Mouse (Mus musculus): ENCODE measurements around the gene Prickle3. TPM values are rescaled to one million over a fixed set of nuclear protein-coding genes. Genes with fewer than 3 reads are reported as not detected.

The Prickle3 gene
- polyA plus RNA-seq, 2 experiments, result 0.34 to 1.2 TPM

GRCm38 (mm10) chrX:7648671-7649304 lies 8.3 kb upstream of the Prickle3 start:
- no peaks in the 10 kb centered on the region for H3K9me3 ChIP-seq (ENCODE audit: control insufficient read depth, low read length)
- WGBS (ENCODE audit: insufficient replicate concordance), result 8% methylated on average over 25 of the region's 25 CpGs
- no peaks in the 10 kb centered on the region for H3K27me3 ChIP-seq (ENCODE audit: control insufficient read depth, insufficient read depth, low read length)
- peak; percentile 48 for TF ChIP-seq CTCF (IDR thresholded peaks at IDR 0.05; ENCODE audit: low read depth)
- no peak for TF ChIP-seq EP300 (IDR thresholded peaks at IDR 0.05; ENCODE audit: low read depth)
- H3K9ac ChIP-seq (replicated peaks), result peak overlapping the region; percentile 67
- DNase-seq (ENCODE audit: low read depth in 3 of 3, low spot score in 3 of 3) (peak; percentile 82 to 90 (median 85)), ATAC-seq (ENCODE audit: insufficient read depth) (peak; percentile 95)
- H3K27ac ChIP-seq, result peak overlapping the region; percentile 88
- no peaks in the 10 kb centered on the region for H3K36me3 ChIP-seq (replicated peaks; ENCODE audit: control insufficient read depth, insufficient read depth, low read depth)
- peak overlapping the region; percentile 73 for H3K4me2 ChIP-seq (ENCODE audit: low read depth)
- H3K4me1 ChIP-seq (replicated peaks; ENCODE audit: control insufficient read depth in 2 of 2, insufficient read depth in 2 of 2, low read length in 1 of 2), result peaks cover 0 to 7% of the 10 kb centered on the region in 2 experiments; a peak in 3 of 4 replicates
- H3K4me3 ChIP-seq (ENCODE audit: insufficient read depth in 1 of 2, low read depth in 2 of 2, low read length in 2 of 2), result peak overlapping the region; percentile 57 to 63

DNA sequence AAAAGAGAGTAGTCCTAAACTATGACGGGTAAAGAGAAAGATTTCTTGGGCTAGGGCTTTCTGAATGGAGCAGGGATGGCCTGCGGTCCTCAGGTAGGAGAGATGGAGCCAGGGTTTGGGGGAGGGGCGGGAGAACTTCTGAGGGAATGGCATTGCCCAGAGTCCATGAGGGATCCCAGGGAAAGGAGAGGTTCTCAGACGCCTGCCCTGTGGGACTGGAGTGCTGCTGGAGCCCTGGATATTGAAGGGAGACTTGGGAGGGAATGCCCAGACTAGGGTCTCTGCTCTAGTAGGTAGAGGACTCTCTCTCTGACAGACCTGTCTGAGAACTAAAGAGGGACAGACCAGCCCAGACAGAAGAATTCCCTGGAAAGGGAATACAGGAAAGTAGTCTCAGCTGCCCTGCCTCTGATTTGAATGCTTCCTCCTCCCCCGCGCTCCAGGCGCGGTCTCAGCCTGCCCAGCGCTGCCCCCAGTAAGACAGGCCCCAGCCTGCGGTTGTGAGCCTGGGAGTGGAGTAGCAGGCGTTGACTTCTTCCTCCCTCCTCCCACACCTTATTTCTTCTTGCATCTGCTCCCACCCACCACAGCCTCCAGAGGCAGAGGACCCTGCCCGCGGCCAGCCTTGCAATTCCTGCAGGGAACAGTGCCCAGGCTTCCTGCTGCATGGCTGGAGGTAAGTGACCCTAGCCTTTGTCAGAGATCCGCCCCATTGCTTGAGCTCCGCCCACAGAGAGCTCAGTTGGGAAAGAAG lies 1.1 kb downstream of the Prickle3 start:
- ATAC-seq (ENCODE audit: insufficient read depth) (0 out of 2 replicates have a peak, but pooled peaks have one; percentile 11), DNase-seq (ENCODE audit: low read depth in 3 of 3, low spot score in 3 of 3) (no peak)
- no peaks in the 10 kb centered on the region for H3K36me3 ChIP-seq (replicated peaks; ENCODE audit: control insufficient read depth, insufficient read depth, low read depth)
- no peaks in the 10 kb centered on the region; the same call in 1 of the 2 replicates for H3K27me3 ChIP-seq (ENCODE audit: control insufficient read depth, insufficient read depth, low read length)
- H3K4me1 ChIP-seq (replicated peaks; ENCODE audit: control insufficient read depth in 2 of 2, insufficient read depth in 2 of 2, low read length in 1 of 2), result no peaks in the 10 kb centered on the region; a peak in 1 of 4 replicates
- 21% methylated on average over 15 of the region's 15 CpGs for WGBS (ENCODE audit: insufficient replicate concordance)
- no peaks in the 10 kb centered on the region for H3K9me3 ChIP-seq (ENCODE audit: control insufficient read depth, low read length)
- no peak overlapping the region for H3K9ac ChIP-seq (replicated peaks)
- no peak overlapping the region; a peak in 1 of 4 replicates for H3K4me3 ChIP-seq (ENCODE audit: insufficient read depth in 1 of 2, low read depth in 2 of 2, low read length in 2 of 2)
- TF ChIP-seq EP300 (IDR thresholded peaks at IDR 0.05; ENCODE audit: low read depth) (no peak), CTCF (IDR thresholded peaks at IDR 0.05; ENCODE audit: low read depth) (no peak)
- no peak overlapping the region for H3K27ac ChIP-seq
- H3K4me2 ChIP-seq (ENCODE audit: low read depth), result peak overlapping the region; percentile 58

- H3K27me3 ChIP-seq (ENCODE audit: control insufficient read depth, insufficient read depth, low read length), result no peaks in the 10 kb centered on the region; the same call in 1 of the 2 replicates
- H3K9me3 ChIP-seq (ENCODE audit: control insufficient read depth, low read length), result no peaks in the 10 kb centered on the region
- DNase-seq (ENCODE audit: low read depth in 3 of 3, low spot score in 3 of 3) (no peak), ATAC-seq (ENCODE audit: insufficient read depth) (0 out of 2 replicates have a peak, but pooled peaks have one; percentile 13)
- no peaks in the 10 kb centered on the region for H3K36me3 ChIP-seq (replicated peaks; ENCODE audit: control insufficient read depth, insufficient read depth, low read depth)
- H3K4me3 ChIP-seq (ENCODE audit: insufficient read depth in 1 of 2, low read depth in 2 of 2, low read length in 2 of 2), result no peak overlapping the region
- H3K9ac ChIP-seq (replicated peaks), result no peak overlapping the region
- H3K4me1 ChIP-seq (replicated peaks; ENCODE audit: control insufficient read depth in 2 of 2, insufficient read depth in 2 of 2, low read length in 1 of 2), result no peaks in the 10 kb centered on the region; a peak in 1 of 4 replicates
- H3K27ac ChIP-seq, result no peak overlapping the region
- TF ChIP-seq CTCF (IDR thresholded peaks at IDR 0.05; ENCODE audit: low read depth) (no peak), EP300 (IDR thresholded peaks at IDR 0.05; ENCODE audit: low read depth) (no peak)
- 58% methylated on average over 11 of the region's 11 CpGs for WGBS (ENCODE audit: insufficient replicate concordance)
- peak overlapping the region; percentile 58; the same call in 1 of the 2 replicates for H3K4me2 ChIP-seq (ENCODE audit: low read depth)
These were observed 1.9 kb downstream of the Prickle3 start for GRCm38 (mm10) chrX:7658785-7659589.

DNA sequence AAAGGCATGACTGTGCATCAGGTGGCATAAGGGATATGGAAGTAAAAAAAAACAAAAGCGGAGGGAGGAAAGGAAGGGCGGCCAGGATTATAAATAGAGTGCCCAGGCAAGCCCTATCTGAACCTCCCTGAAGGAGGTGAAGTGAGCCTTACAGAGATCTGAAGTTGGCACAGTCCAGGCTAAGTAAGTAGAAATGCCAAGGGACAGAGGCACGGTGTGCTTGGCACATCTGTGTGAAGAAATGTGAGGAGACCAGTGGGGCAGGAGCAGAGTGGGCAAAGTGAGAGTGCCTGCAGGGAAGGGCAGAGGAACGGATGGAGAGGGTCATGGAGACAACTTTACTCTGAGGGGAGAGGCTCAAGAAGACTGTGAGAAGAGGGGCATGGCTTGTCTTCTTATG lies 4.0 kb downstream of the Prickle3 start:
- no peak overlapping the region for H3K4me2 ChIP-seq (ENCODE audit: low read depth)
- no peak overlapping the region for H3K4me3 ChIP-seq (ENCODE audit: insufficient read depth in 1 of 2, low read depth in 2 of 2, low read length in 2 of 2)
- WGBS (ENCODE audit: insufficient replicate concordance), result 63% methylated on average over 4 of the region's 4 CpGs
- no peak overlapping the region for H3K27ac ChIP-seq
- ATAC-seq (ENCODE audit: insufficient read depth), result no peak
- H3K36me3 ChIP-seq (replicated peaks; ENCODE audit: control insufficient read depth, insufficient read depth, low read depth), result no peaks in the 10 kb centered on the region
- TF ChIP-seq CTCF (IDR thresholded peaks at IDR 0.05; ENCODE audit: low read depth) (no peak), EP300 (IDR thresholded peaks at IDR 0.05; ENCODE audit: low read depth) (no peak)
- H3K9ac ChIP-seq (replicated peaks), result no peak overlapping the region
- no peaks in the 10 kb centered on the region; the same call in 1 of the 2 replicates for H3K27me3 ChIP-seq (ENCODE audit: control insufficient read depth, insufficient read depth, low read length)
- H3K9me3 ChIP-seq (ENCODE audit: control insufficient read depth, low read length), result no peaks in the 10 kb centered on the region
- no peak for DNase-seq (ENCODE audit: low read depth in 3 of 3, low spot score in 3 of 3)
- no peaks in the 10 kb centered on the region; a peak in 1 of 4 replicates for H3K4me1 ChIP-seq (replicated peaks; ENCODE audit: control insufficient read depth in 2 of 2, insufficient read depth in 2 of 2, low read length in 1 of 2)

Data from liver, embryonic 14.5 days (tissue).